Mouse (Mus musculus) cortical plate, adult 2 months (tissue): ENCODE data around the gene Cdc42bpa.

Experiments
- CTCF ChIP-seq: fragments of 200-500 bp; IDR thresholded peaks from 2 replicates; pipeline ENCODE4 v1.5.1; 2011; ENCODE audit warnings: mild to moderate bottlenecking, control low read depth, low read length; ENCODE audit not compliant: insufficient read depth; ENCODE audit errors: extremely low read depth
- POLR2A ChIP-seq: fragments of 200-500 bp; IDR thresholded peaks from 2 replicates; pipeline ENCODE4 v1.6.1; 2011; ENCODE audit warnings: mild to moderate bottlenecking, low read length, control low read depth; ENCODE audit not compliant: insufficient read depth; ENCODE audit errors: extremely low read depth

- TF ChIP-seq CTCF (no peak), POLR2A (no peak)
Observed at GRCm38 (mm10) chr1:179991660-179992235, 31.5 kb downstream of the Cdc42bpa start.
